Mouse (Mus musculus) CH12F3 (cell line): ENCODE results near the gene Pi16.

Source experiments
- in situ Hi-C: fragments of 300-500 bp; cut with MboI; formaldehyde crosslinking; loops from 2 replicates; pipeline ENCODE4 v1.14.3; 2020; ENCODE audit warnings: low sequenced_read_pairs

Gene Pi16

DNA sequence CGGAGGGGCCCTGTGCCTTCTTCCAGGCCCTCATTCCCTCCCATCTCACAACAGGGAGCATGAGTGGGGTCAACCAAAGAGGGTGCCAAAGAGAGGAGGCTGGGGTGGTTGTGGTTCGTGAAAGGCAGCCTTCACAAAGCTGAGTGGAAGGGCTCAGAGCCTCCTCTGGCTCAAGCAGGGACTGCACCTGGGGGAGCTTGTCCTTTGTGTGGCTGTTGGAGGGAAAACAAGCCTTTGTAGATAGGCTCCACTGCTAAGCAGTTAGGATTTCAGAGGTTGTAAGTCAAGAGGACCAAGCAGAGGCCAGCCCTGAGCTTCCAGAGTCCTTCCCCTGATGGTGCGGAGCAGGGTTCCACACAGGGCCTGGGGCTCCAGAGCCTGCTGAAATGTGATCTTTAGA, 14.4 kb upstream of the Pi16 start:
- in situ Hi-C loops = no loop called here

DNA sequence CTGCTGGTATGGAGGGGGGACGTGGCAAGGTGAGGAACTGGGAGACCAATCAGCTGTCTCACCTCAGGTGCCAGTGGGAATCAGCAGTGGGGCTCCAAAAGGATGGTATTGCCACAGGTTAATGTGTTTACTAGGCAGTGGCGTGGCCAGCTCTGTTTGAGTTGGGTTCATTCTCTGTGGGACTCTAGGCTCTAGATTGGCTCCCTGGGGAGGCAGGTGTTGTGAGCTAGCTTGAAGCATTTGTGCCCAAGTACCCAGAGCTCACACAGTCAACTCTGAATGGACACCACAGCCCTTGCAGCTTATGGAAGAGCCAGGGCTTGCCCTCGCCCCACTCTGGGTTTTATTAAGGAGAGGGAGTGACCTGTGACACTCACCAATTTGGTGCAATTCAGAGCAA, 13.6 kb upstream of the Pi16 start:
- in situ Hi-C loops = no loop called here

DNA sequence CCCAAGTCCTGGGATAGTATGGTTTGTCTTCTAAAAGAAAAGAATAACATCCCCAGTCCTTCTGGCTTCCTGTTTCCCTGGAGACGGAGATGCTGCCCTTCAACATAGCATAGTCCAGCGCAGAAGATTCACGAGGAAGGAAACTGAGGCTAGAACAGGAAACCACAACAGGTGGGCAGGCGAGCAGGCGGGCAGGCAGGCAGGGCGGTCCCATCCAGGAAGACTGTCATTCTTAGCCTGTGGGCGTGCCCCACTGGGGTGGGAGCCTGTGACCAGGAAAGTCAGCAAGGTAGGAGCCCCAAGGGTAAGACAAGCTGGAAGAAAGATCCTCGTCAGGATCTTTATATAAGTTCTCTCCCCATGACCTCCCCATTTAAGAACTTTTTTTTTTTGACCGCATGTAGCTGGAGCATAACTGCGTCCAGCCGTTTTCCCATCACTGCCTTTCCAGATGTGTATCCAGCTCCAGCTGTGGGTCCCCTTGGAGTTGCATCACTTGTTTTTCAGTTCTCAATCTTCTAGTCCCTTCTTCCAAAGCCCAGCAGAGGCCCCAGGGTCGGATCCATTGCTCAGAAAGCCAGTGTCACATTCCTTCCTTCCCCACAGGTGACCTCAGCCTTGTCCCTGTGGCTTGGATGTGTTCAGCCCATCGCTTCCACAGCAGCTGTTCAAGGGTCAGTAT, 13.0 kb upstream of the Pi16 start:
- in situ Hi-C loops = no loop called here

DNA sequence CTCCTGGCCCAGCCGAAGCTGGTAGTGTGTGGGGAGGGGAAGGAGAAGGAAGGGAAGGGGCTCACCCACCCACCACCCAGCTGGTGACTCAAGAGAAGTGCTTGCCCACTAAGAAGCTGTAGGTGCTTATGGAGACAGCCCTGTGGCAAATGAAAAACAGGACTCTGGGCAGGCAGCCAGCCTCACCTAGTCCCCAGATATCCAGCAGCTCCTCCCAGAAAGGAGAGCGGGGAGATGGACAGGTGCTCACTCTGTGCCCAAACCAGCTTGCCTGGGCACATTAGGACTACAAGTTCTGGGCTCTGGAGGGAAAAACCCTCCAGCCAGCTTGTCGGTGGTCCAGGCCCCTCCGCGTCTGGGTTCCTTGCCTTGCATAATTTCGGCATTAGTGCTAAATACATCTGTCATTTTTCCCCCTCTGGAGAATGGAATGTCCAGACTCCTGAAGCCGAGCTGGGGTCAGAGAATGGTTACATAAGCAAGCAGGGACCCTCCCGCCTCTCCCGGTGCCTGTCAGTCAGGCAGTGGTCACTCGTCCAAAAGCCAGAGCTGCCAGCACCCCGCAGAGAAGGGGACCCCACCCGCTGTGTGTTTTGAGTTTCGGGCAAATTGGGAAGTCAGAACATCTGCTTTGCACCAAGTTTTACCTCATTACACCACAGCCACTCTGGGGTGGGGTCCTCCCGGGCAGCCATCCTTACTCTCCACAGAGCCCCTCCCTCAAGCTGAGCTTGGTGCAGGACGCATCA, 12.2 kb upstream of the Pi16 start:
- in situ Hi-C loops = no loop called here

DNA sequence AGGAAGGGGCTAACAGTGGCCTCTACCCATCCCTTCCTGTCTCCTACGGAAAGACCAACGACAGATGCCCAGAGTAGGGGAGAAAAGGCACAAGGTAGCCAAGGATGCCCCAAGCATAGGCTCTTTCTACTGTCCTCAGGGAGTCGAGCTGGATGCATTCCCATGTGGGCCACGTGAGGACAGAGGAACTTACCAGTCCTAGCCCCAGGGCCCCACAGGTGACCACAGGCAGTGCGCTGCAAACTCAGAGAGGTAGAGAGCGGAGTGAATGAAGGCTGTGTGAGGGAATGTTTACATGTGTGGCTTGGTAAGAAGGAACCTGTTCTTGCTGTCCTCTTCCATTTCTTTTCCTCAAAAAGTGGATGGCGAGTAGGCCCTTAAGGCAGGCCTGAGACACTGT, 11.6 kb upstream of the Pi16 start:
- in situ Hi-C loops = no loop called here

DNA sequence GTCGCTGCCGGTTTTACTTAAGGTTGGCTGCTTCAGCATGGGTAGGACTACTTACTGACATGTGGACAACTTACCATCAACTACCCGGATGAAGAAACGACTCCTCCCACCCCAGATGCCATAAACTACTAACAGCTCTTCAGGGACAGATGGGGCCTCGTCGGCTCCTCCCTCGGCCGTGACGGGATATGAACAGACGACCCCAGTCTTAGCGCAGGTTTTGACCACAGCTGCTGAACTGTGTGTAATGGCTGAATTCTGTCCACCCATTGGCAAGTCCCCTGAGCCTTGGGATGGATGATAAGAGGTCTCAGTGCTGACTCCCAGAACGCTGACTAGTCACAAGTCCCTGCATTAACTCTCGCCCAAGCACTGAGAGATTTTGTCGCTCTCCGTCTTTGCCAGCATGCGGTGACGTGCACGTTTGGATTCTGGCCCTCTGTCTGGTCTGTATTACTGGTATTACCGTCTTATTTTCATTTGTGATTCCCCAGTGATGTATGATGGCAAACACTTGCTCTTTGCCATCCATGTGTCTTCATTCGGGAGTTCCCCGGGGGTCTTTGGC, 7.3 kb upstream of the Pi16 start:
- in situ Hi-C loops = no loop called here

DNA sequence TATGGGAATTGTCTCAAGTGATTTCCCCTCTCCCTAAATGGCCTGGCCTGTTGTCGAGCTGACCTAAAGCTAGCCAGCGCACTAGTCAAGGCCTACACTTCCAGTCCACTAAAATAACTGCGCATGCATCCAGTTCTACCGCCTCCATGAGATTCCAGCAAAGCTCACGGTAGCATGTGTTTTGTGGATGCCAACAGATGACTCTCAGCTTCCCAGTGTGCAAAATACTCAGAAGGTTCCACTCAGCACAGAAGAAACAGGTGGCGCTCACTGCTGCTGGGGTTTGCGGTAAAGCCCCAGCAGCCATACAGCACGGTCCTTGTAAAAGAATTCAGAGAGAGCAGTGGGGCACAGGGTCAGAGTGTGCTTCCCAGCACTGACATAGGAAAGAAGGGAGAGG, 5.9 kb upstream of the Pi16 start:
- in situ Hi-C loops = no loop called here

DNA sequence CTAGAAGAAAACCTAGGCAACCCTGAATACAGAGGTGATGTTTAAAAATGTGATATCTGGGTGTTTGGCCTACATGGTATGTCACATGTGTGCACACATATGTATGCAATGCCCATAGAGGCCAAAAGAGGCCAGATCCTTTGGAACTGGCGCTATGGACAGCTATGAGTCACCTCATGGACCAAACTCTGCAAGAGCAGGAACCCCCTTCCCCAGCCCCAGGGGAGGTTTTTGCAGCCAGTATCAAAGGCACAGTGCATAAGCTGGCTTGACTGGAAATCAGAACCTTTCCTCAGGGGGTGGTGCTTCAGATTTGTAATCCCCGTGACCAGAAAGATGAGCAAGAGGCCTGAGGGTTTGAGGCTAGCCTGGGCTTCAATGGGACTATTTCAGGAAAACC, 5.4 kb upstream of the Pi16 start:
- in situ Hi-C loops = no loop called here

DNA sequence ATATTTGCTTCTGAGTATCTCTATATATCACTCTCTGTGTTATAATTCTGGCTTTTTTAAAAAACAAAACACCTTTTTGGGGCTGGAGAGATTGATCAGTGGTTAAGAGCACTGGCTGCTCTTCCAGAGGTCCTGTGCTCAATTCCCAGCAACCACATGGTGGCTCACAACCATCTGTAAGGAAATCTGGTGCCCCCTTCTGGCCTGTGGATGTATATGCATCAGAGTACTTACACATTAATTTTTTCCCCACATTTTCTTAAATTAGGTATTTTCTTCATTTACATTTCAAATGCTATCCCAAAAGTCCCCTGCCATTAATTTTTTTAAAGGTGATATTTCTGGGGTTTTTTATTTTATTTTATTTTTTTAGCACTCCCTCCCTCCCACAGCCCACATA, 4.2 kb upstream of the Pi16 start:
- in situ Hi-C loops = no loop called here

DNA sequence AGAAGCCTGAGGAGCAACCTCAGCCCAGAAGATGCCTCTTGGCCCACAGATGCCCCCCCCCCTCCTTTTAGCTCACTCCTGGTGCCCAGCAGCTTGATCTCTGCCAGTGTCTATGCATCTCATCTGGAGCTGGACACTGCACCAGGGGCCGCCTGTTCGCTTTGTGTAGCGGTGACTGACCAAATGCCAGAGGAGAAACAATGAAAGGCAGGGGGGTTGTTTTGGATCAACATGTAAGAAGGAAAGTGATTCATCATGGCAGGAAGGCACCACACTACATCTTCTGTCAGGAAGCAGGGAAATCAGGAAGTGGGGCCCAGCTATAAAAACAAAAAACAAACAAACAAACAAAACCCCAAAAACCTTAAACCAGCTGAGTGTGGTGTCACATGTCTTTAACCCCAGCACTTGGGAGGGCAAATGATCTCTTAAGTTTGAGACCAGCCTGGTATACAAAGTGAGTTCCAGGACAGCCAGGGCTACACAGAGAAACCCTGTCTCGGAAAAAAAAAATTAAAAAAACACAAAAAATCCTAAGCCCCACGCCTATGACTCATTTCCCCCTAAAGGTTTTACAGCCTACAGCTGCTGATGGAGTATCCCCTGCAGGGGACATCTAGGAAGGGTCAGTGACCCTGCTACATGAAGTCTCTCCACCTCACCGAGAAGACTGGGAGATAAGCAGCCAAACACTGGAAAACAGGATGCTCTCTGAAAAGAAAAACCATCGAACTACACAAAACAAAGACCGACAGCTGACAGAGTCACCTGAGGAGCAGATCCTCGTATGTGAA, 1.6 kb upstream of the Pi16 start:
- in situ Hi-C loops = no loop called here

DNA sequence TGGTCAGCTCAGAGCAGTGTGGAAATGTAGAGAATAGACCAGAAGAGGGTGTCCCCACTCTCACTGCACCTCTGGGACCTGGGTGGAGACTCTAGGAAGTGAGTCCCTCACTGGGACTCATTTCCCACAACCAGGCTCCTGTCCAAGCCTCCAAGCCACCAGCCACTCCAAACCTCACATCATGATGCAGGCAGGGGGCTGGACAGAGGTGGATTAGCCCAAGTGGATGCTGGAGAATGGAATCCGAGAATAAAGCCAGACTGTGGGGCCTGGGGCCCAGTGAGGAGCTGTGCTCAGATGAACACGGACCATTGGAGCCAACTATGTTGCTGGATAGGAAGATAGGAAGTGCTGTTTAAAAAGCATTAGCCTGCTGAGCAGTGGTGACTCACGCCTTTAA, 589 bp upstream of the Pi16 start:
- in situ Hi-C loops = no loop called here

DNA sequence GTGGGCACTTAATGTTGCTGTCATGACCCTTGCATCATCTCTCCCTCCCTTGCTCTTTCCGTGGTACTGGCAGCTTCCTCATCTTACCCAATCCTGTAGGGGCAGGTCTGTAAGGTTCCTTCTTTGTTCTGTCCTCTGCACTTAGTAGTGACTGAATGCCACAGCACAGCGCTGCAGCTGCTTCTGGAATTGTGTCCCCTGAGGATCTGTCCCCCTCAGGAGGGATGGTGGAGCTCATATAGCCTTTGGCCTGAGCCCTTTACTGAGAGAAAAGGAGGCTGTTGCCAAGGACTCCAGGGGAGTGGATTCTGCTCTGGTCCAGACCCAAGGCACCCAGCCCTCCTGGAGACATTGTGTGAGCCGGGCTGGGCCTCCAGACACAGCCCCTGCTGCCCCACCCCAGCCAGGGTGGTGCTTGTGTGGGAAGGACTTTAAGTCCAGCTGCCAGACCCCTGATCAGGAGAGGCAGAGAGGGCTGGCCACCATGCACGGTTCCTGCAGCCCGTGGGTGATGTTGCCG, 1.3 kb downstream of the Pi16 start:
- in situ Hi-C loops = no loop called here

DNA sequence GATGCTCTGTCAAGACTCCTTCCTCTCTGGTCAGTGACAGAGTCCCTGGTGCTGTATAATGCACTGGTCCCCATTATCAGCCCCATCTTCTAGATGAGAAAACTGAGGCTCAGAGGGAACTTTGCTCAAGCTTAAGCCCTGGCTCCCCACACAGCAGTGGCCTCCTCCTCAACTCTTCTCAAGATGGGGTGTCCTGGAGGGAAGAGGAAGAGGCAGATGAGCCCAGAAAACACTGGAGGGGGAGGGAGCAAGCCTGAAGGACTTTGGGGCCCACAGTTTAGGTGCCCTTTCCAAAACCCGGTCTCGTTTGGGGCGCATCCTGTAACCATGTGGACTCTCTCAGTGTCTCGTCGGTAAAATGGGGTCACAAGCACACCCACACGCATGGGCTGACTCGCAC, 2.0 kb downstream of the Pi16 start:
- in situ Hi-C loops = no loop called here

DNA sequence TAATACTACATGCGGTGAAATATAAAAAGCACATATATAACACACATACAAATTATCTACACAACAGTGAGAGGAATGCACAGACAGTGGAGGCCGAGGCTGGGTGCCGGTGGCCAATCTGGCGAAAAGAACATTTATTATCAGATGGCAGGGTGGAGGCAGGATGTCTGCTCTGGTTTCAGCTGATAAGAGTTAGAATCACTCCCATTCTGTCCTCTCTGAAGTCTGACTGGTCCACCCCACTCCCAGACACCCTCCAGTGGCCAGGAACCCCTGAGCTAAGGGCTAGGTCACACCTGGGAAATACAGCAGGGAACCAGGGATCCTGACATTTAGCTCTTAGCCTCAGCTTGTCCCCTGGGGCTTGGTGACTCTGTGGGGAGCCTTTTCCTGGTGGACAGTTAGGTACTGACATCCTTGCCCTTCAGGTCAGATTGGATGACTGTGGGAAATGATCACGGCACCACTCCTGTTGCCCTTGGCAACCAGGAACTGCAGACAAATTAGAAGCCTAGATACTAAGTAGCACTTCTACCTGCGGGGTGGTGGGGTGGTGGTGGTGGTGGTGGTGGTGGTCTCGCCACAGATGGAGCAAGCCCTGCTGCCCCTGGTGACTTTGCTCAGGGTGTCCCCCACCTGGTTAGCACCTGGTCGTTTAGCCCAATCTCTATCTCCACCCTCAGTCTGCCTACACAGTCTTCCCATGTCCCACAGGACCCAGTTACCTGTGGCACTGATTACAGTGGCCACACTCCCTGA, 2.6 kb downstream of the Pi16 start:
- in situ Hi-C loops = no loop called here

DNA sequence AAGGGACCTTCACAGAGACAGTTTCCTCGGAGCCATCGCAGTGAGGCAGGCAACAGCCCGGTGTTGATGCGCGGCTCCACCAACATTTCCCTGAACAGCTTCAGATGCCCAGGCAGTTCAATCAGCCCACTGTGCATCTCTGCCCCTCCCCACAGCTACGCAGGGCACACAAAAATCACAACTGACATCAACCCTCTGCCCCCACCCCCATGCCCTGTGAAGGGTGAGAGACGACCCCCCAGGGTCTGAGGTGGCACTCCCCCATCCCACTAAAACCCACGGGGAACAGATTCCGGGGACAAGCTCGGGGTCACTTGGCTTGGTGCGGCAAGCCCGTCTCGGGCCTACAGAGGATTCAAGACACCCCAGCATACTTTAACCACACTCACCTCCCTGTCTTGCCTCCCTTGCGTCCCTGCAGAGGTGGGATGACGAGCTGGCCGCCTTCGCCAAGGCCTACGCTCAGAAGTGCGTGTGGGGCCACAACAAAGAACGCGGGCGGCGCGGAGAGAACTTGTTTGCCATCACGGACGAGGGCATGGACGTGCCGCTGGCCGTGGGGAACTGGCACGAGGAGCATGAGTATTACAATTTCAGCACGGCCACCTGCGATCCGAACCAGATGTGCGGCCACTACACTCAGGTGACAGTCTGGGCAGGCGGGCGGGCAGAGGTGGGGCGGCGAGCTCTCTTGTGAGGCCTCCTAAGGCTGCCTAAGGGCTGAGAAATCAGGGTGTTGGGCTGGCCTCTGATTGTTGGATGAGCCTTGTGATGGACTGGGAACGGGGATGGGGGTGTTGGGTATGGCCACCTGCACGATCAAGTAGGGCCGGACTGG, 4.5 kb downstream of the Pi16 start:
- in situ Hi-C loops = no loop called here

DNA sequence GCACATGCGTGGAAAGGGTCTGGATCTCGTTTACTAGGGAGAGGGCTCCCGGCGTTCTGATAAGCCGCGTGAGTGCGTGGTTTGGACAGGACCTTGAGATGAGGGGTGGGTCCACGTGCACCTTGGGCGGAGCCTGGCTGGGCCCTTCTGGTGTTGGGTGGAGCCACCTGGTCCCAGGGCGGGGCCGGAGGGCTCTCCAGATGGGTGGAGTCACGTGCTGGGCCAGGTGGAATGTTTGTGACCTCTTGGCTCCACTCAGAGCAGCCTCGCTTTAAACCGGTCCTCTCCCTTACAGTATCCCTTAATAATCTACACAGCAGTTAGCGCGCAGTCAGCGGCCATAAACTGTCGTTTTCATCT, 5.1 kb downstream of the Pi16 start:
- in situ Hi-C loops = no loop called here

DNA sequence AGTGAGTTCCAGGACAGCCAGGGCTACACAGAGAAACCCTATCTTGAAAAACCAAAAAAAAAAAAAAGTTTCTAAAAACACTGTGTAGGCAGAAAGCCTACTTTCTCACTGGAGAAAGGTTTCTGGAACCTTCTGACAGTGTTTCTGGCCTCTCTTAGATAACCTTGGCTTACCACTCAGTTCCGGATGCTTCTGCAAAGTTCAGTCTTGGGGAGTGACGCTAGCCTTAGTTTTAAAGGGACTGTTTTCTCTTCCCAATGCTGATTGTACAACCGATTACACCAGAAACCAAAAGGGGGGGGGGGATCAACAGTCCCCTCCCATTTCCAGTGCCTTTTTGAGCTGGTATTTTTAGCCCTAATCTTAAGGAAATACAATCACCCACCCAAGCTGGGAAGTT, 6.1 kb downstream of the Pi16 start:
- in situ Hi-C loops = no loop called here

DNA sequence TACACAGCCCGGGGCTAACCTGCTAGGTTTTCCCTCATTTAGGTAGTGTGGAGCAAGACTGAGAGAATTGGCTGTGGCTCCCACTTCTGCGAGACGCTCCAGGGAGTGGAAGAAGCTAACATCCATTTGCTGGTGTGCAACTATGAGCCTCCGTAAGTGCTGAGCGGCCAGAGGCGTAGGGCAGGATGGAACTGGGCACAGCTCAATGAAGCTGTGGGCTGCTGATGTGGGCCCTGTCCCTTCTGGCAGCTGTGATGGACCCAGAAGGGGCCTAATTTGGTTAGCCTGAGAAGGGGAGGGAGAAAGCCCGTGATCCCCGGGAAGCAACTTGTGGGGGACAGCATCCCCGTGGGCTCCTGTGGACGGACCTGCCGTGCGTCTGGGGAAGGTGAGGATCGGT, 8.4 kb downstream of the Pi16 start:
- in situ Hi-C loops = no loop called here

DNA sequence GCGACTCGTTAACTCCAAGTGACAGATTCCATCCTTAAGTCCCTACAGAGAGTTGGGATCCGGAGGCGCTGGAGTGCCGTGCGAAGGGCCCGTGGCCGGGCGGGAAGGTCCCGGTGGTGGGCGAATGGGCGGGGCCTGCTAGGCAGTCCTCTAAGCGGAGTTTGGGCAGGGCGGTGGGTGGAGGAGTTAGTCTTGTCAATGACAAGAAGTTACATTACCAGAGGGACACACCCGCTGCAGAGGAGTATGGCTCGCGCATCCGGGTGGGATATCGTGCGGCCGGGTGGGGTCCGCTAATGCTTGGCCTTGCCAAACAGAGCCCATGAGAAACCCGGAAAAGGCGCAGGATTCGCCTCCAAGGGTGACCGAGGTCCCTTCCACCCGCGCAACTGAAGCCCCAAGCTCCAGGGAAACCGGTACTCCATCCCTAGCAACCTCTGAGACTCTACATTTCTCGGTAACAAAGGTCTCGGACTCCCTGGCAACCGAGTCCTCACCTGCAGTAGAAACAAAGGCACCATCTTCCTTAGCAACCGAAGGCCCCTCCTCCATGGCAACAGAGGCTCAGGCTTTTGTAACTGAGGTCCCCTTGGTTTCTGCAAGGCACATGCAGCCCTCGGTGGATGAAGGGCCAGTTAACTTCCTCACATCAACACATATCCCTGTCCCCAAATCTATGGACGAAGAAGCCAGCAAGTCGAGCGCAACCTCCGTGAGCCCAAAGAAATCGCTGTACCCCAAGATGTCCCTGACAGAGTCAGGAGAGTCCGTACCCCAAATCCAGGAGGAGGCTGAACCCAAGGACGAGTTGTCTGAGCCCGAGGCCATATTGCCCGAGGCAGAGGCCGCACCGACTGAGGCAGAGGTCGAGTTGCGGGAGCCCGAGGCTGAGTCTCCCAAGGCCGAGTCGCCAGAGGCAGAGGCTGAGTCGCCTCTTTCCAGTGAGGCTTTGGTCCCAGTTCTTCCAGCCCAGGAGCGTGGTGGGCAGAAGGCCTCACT, 9.3 kb downstream of the Pi16 start:
- in situ Hi-C loops = no loop called here
